Mouse (Mus musculus): ENCODE measurements around the gene Cstad.

Gene Cstad

GRCm38 (mm10) chr2:30595796-30596195 is 956 bp downstream of the Cstad start:
- no peak for DNase-seq (ENCODE audit: low read depth, low spot score)

GRCm38 (mm10) chr2:30599621-30600020 is 4.8 kb downstream of the Cstad start:
- DNase-seq (ENCODE audit: low read depth, low spot score) = no peak

- no peak for DNase-seq (ENCODE audit: low read depth, low spot score)
Observed at GRCm38 (mm10) chr2:30600291-30600690, 5.5 kb downstream of the Cstad start.

GRCm38 (mm10) chr2:30600965-30601841 is 6.4 kb downstream of the Cstad start:
- DNase-seq (ENCODE audit: low read depth, low spot score) = no peak

- no peak for DNase-seq (ENCODE audit: low read depth, low spot score)
Observed at GRCm38 (mm10) chr2:30602451-30602850, 7.6 kb downstream of the Cstad start.

- DNase-seq (ENCODE audit: low read depth, low spot score) = no peak
Observed at GRCm38 (mm10) chr2:30603731-30604130, 8.9 kb downstream of the Cstad start.

GRCm38 (mm10) chr2:30604880-30605761 is 10.3 kb downstream of the Cstad start:
- DNase-seq (ENCODE audit: low read depth, low spot score) = no peak

GRCm38 (mm10) chr2:30605762-30606051 is 10.9 kb downstream of the Cstad start:
- DNase-seq (ENCODE audit: low read depth, low spot score) = no peak

- DNase-seq (ENCODE audit: low read depth, low spot score) = no peak
Observed at GRCm38 (mm10) chr2:30606621-30607052, 11.8 kb downstream of the Cstad start.

- DNase-seq (ENCODE audit: low read depth, low spot score) = no peak
Observed at GRCm38 (mm10) chr2:30607941-30608340, 13.1 kb downstream of the Cstad start.

GRCm38 (mm10) chr2:30608690-30609201 is 13.9 kb downstream of the Cstad start:
- no peak for DNase-seq (ENCODE audit: low read depth, low spot score)

GRCm38 (mm10) chr2:30613574-30613973 is 18.7 kb downstream of the Cstad start:
- no peak for DNase-seq (ENCODE audit: low read depth, low spot score)

- DNase-seq (ENCODE audit: low read depth, low spot score) = no peak
Observed at GRCm38 (mm10) chr2:30614151-30614923, 19.5 kb downstream of the Cstad start.

GRCm38 (mm10) chr2:30615869-30616268 is 21.0 kb downstream of the Cstad start:
- no peak for DNase-seq (ENCODE audit: low read depth, low spot score)

GRCm38 (mm10) chr2:30616464-30616863 is 21.6 kb downstream of the Cstad start:
- DNase-seq (ENCODE audit: low read depth, low spot score) = no peak

GRCm38 (mm10) chr2:30618487-30619248 is 23.8 kb downstream of the Cstad start:
- DNase-seq (ENCODE audit: low read depth, low spot score) = no peak

GRCm38 (mm10) chr2:30623873-30624272 is 29.0 kb downstream of the Cstad start:
- DNase-seq (ENCODE audit: low read depth, low spot score) = no peak

GRCm38 (mm10) chr2:30625296-30625826 is 30.5 kb downstream of the Cstad start:
- DNase-seq (ENCODE audit: low read depth, low spot score) = no peak

GRCm38 (mm10) chr2:30626058-30626675 is 31.3 kb downstream of the Cstad start:
- DNase-seq (ENCODE audit: low read depth, low spot score) = no peak

GRCm38 (mm10) chr2:30627338-30627737 is 32.5 kb downstream of the Cstad start:
- DNase-seq (ENCODE audit: low read depth, low spot score) = no peak
